Mouse (Mus musculus) small intestine, adult 2 months (tissue): ENCODE data around the gene Iqschfp.

ENCODE experiments used
- CTCF ChIP-seq: fragments of 200-500 bp; IDR thresholded peaks from 2 replicates; pipeline ENCODE4 v1.5.1; 2012; ENCODE audit warnings: low read depth, mild to moderate bottlenecking, control low read depth, inconsistent platforms, low read length, moderate library complexity, mixed read lengths; ENCODE audit not compliant: insufficient replicate concordance, insufficient read length; ENCODE audit errors: extremely low read depth
- POLR2A ChIP-seq: fragments of 200-500 bp; IDR thresholded peaks from 2 replicates; pipeline ENCODE4 v1.6.1; 2012; ENCODE audit warnings: low read depth, mild to moderate bottlenecking, control low read depth, inconsistent platforms, low read length, moderate library complexity

GRCm38 (mm10) chr3:68138833-68139627 is 247.0 kb downstream of the Iqschfp start:
- TF ChIP-seq CTCF, result no peak
- no peak for TF ChIP-seq POLR2A
